Mouse (Mus musculus) embryonic facial prominence, embryonic 10.5 days (tissue): Measurements from ENCODE around the gene Hmx3. TPM values are rescaled to one million over a fixed set of nuclear protein-coding genes. Genes with fewer than 3 reads are reported as not detected.
A peak's percentile ranks its signal among the peaks of the same experiment; 100 is the strongest.

Experiments
- DNase-seq: peaks from one replicate; pipeline ENCODE4 v3.0.0-alpha.2; 2017; ENCODE audit warnings: low spot score
- H3K27ac ChIP-seq: fragments of 300-500 bp; sonication (generic); replicated peaks from 2 replicates; pipeline ENCODE4 v1.5.1; 2016; ENCODE audit warnings: mild to moderate bottlenecking
- H3K27me3 ChIP-seq: fragments of 300-500 bp; sonication (generic); replicated peaks from 2 replicates; pipeline ENCODE4 v1.6.1; 2016; ENCODE audit warnings: low read depth, mild to moderate bottlenecking; ENCODE audit not compliant: poor library complexity, severe bottlenecking
- H3K36me3 ChIP-seq: fragments of 300-500 bp; sonication (generic); replicated peaks from 2 replicates; pipeline ENCODE4 v1.6.1; 2016; ENCODE audit warnings: mild to moderate bottlenecking, moderate library complexity
- H3K4me1 ChIP-seq: fragments of 300-500 bp; sonication (generic); 2 replicates; pipeline ENCODE4 v1.6.1; 2016
- H3K4me3 ChIP-seq: fragments of 300-500 bp; sonication (generic); 2 replicates; pipeline ENCODE4 v1.5.1; 2016; ENCODE audit warnings: mild to moderate bottlenecking, moderate library complexity
- H3K9me3 ChIP-seq: fragments of 300-500 bp; sonication (generic); 2 replicates; pipeline ENCODE4 v1.6.1; 2016; ENCODE audit warnings: mild to moderate bottlenecking
- WGBS: fragments of 180-500 bp; shearing (Covaris S2); methylation state at CpG from one replicate; pipeline ENCODE4 v1.1.7; 2016; 5-methylcytosine and 5-hydroxymethylcytosine counted together
- polyA plus RNA-seq: library from polyadenylated mRNA; unstranded; fragments of >200 nt; fragmentation: Nextera tagmentation; extraction: Ambion mirVana; gene quantifications from 2 replicates; pipeline ENCODE4 v1.2.1, GENCODE M21; 2016

Hmx3 gene
- 0.10 and 0.44 TPM in 2 replicates for polyA plus RNA-seq

- WGBS, result under 1% methylated on average over 65 of the region's 65 CpGs
- peaks cover 100% of the 10 kb centered on the region for H3K27me3 ChIP-seq
- peaks cover 33% of the 10 kb centered on the region for H3K4me1 ChIP-seq
- H3K36me3 ChIP-seq, result no peaks in the 10 kb centered on the region
- H3K27ac ChIP-seq, result no peak within 1 kb of the TSS
- H3K9me3 ChIP-seq, result no peaks in the 10 kb centered on the region
- peak within 1 kb of the TSS; percentile 56 for H3K4me3 ChIP-seq
- DNase-seq, result peak; percentile 75
Observed at GRCm38 (mm10) chr7:131542115-131542871, at the start of gene Hmx3. Gene Hmx3 (plus strand): TSS chr7:131542867.

DNA sequence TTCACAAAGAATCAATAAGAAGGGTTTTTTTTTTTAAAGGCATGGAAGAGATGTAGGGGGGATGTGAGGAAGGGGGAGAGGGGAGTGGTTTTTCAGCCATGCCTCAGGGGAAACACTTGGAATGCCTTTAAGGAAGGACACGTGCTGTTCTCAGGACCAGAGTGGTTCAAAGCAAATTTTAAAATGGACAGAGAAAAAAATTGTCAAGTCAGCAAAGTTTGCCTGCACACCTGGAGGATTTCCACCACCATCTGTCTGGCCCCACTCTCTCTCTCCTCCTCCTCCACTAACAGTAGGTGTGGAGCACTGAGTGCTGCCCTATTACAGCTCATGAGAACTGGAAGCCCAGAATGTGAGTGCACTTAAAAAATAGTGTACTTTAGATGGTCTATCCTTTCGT lies 38.9 kb upstream of the Hmx3 start:
- Histone ChIP-seq H3K4me1 (no peaks in the 10 kb centered on the region), H3K36me3 (no peaks in the 10 kb centered on the region), H3K27me3 (no peaks in the 10 kb centered on the region), H3K4me3 (no peak overlapping the region), H3K27ac (no peak overlapping the region), H3K9me3 (no peaks in the 10 kb centered on the region)
- WGBS, result 73% methylated on average over 2 of the region's 2 CpGs
- no peak for DNase-seq

- peaks cover 91% of the 10 kb centered on the region for H3K27me3 ChIP-seq
- no peak overlapping the region for H3K27ac ChIP-seq
- 0% methylated on average over 7 of the region's 7 CpGs for WGBS
- peaks cover 33% of the 10 kb centered on the region for H3K4me1 ChIP-seq
- peak; percentile 90 for DNase-seq
- no peak overlapping the region for H3K4me3 ChIP-seq
- no peaks in the 10 kb centered on the region for H3K36me3 ChIP-seq
- H3K9me3 ChIP-seq, result no peaks in the 10 kb centered on the region
Observed at GRCm38 (mm10) chr7:131539979-131540378, 2.7 kb upstream of the Hmx3 start.

- peaks cover 100% of the 10 kb centered on the region for H3K27me3 ChIP-seq
- no peak overlapping the region for H3K27ac ChIP-seq
- H3K4me1 ChIP-seq, result peaks cover 33% of the 10 kb centered on the region
- 1% methylated on average over 41 of the region's 41 CpGs for WGBS
- H3K9me3 ChIP-seq, result no peaks in the 10 kb centered on the region
- no peak for DNase-seq
- no peaks in the 10 kb centered on the region for H3K36me3 ChIP-seq
- H3K4me3 ChIP-seq, result peak overlapping the region; percentile 56
Observed at GRCm38 (mm10) chr7:131541184-131542114, 1.2 kb upstream of the Hmx3 start.

- Histone ChIP-seq H3K4me1 (peaks cover 33% of the 10 kb centered on the region), H3K9me3 (no peaks in the 10 kb centered on the region), H3K4me3 (peak overlapping the region; percentile 56), H3K36me3 (no peaks in the 10 kb centered on the region), H3K27ac (no peak overlapping the region), H3K27me3 (peaks cover 100% of the 10 kb centered on the region)
- WGBS, result under 1% methylated on average over 71 of the region's 71 CpGs
- DNase-seq, result peak; percentile 65
Observed at GRCm38 (mm10) chr7:131542872-131543622, 380 bp downstream of the Hmx3 start.

DNA sequence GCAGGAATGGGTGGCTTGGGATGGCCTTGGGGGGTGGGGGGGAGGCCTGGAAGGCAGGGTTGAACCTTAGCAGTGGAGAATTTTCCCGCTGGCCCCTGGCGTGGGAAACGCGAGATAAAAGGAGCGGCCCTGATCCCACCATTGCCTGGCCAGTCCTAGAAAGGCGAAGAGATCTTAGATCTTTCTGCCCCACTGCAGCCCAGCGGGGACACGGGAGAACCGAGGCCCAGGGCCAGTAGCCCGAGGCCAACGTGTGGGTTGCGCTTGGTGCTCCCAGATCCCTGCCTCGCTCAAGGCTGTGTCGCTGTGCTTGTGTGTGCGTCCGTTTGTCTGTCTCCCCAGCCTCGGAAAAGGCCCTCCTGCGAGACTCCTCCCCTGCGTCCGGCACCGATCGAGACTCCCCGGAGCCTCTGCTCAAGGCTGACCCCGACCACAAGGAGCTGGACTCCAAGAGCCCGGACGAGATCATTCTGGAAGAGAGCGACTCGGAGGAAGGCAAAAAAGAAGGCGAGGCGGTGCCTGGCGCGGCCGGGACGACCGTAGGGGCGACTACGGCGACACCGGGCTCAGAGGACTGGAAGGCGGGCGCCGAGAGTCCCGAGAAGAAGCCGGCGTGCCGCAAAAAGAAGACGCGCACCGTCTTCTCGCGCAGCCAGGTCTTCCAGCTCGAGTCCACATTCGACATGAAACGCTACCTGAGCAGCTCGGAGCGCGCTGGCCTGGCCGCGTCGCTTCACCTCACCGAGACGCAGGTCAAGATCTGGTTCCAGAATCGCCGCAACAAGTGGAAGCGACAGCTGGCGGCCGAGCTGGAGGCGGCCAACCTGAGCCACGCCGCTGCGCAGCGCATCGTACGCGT lies 1.2 kb downstream of the Hmx3 start:
- peak; percentile 67 for DNase-seq
- Histone ChIP-seq H3K4me3 (peak overlapping the region; percentile 56), H3K27ac (no peak overlapping the region), H3K4me1 (peaks cover 33% of the 10 kb centered on the region), H3K36me3 (no peaks in the 10 kb centered on the region), H3K27me3 (peaks cover 100% of the 10 kb centered on the region), H3K9me3 (no peaks in the 10 kb centered on the region)
- under 1% methylated on average over 75 of the region's 75 CpGs for WGBS

GRCm38 (mm10) chr7:131544871-131545270 lies 2.2 kb downstream of the Hmx3 start:
- Histone ChIP-seq H3K27me3 (peaks cover 100% of the 10 kb centered on the region), H3K36me3 (no peaks in the 10 kb centered on the region), H3K27ac (no peak overlapping the region), H3K4me1 (peaks cover 33% of the 10 kb centered on the region), H3K9me3 (no peaks in the 10 kb centered on the region), H3K4me3 (no peak overlapping the region)
- DNase-seq, result no peak
- WGBS, result 2% methylated on average over 5 of the region's 5 CpGs

DNA sequence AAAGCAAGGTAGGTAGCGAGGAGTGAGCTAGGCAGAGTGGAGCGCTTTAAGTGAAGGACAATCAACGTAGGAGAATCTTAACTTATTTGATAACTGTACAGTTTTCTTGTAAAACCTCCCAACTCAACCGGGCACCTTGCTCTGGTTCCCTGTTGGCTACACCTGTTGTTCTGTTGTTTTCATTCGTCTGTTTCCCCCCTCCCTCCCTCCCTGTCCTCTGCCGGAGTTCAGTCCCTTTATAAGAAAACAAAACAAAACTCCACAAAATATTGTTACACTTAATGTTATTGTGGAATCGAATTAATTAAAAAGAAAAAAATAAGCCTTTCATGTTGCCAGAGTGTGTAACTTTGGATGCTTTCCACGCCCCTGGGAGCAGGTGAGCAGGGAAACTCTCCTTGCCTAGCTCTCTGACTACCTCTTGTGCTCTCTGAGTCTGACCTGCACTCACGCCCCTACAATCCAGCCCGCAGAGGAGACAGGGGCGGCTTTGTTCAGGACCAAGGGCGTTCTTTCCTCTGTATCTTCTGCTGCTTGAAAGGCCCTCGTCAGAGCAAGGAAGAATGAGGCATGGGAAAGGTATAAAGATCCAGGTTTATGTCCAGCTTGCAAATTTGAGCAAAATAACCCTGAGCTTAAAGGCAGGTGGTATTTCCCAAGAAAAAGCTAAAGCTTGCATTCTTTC lies 3.2 kb downstream of the Hmx3 start:
- H3K36me3 ChIP-seq, result no peaks in the 10 kb centered on the region
- peaks cover 33% of the 10 kb centered on the region for H3K4me1 ChIP-seq
- H3K27ac ChIP-seq, result no peak overlapping the region
- no peak overlapping the region for H3K4me3 ChIP-seq
- 2% methylated on average over 13 of the region's 13 CpGs for WGBS
- H3K27me3 ChIP-seq, result peaks cover 100% of the 10 kb centered on the region
- H3K9me3 ChIP-seq, result no peaks in the 10 kb centered on the region
- DNase-seq, result peak; percentile 11

DNA sequence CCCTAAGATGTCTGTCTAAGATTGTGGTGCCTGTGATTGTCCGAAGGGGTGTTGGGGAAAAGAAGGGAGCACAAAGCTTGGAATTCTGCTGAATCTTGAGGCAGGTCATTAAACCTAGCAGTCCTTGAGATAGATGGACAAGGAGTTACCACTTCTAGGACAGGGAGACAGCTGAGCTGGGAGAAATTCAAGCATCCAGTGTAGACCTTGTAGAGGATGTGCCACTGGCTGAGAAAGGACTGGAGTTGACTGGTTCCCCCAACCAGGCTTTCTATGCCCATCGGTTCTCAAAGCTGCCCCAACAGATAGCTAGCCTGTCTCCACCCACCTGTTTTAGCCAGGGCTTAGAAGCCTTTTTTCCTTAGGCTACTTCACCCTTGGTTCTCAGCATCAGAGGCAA lies 3.8 kb downstream of the Hmx3 start:
- Histone ChIP-seq H3K36me3 (no peaks in the 10 kb centered on the region), H3K4me1 (peaks cover 32% of the 10 kb centered on the region), H3K27ac (no peak overlapping the region), H3K27me3 (peaks cover 100% of the 10 kb centered on the region), H3K4me3 (no peak overlapping the region), H3K9me3 (no peaks in the 10 kb centered on the region)
- peak; percentile 21 for DNase-seq
- WGBS, result 2% methylated on average over 2 of the region's 2 CpGs

- H3K36me3 ChIP-seq, result no peaks in the 10 kb centered on the region
- H3K9me3 ChIP-seq, result no peaks in the 10 kb centered on the region
- H3K27me3 ChIP-seq, result peaks cover 100% of the 10 kb centered on the region
- DNase-seq, result peak; percentile 16
- no peak overlapping the region for H3K27ac ChIP-seq
- H3K4me3 ChIP-seq, result no peak overlapping the region
- WGBS, result 3% methylated on average over 5 of the region's 5 CpGs
- peaks cover 24% of the 10 kb centered on the region for H3K4me1 ChIP-seq
Observed at GRCm38 (mm10) chr7:131547481-131547880, 4.8 kb downstream of the Hmx3 start.

- no peak for DNase-seq
- Histone ChIP-seq H3K4me3 (no peak within 1 kb of the TSS), H3K4me1 (peaks cover 20% of the 10 kb centered on the region), H3K27ac (no peak within 1 kb of the TSS), H3K9me3 (no peaks in the 10 kb centered on the region), H3K27me3 (peaks cover 100% of the 10 kb centered on the region), H3K36me3 (no peaks in the 10 kb centered on the region)
- WGBS, result 5% methylated on average over 3 of the region's 3 CpGs
Observed at GRCm38 (mm10) chr7:131548473-131548872, 5.8 kb downstream of the Hmx3 start, which contains the start of gene Hmx2. Gene Hmx2 (plus strand): TSS chr7:131548773.
